Mouse (Mus musculus): ENCODE results near the gene Acaa1a. TPM values are rescaled to one million over a fixed set of nuclear protein-coding genes. Genes with fewer than 3 reads are reported as not detected.
A peak's percentile ranks its signal among the peaks of the same experiment; 100 is the strongest.

The Acaa1a gene
- polyA plus RNA-seq (2012; rRNA removed), result 13.7 and 15.6 TPM in 2 replicates

DNA sequence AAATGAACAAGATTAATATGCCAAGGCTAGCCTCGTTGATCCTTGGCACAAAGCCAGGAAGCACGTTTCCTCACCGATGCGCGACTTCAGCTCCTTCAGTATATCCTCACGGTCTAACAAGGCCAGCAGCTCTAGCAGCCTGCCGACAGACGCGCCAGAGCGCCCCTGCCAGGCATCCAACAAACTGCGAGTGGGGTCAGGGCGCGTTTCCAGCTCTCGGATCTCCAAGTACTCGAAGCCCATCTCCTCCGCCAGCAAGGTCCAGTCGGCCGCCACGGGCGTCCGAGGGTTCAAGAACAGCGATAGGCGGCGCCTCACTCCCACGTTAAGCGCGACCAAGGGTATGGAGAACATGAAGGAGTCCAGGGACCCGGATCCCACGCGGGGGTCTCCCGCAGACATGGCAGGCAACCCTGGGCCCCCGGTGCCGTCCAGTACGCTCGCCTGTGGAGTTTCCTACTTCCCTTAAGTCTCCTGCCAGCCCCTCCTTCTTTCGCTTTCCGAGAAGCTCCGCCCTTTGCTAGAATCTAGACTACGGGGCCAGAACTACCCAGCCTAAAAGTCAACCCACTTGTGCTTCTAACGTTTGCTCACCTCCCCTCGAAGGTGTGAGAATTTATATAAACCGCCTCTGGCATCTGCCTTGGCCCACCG, at the start of gene Acaa1a:
Acaa1a (plus strand) TSS at position 119 of the 654 bp plus-strand sequence.
- Histone ChIP-seq H3K27ac (ENCODE audit: control insufficient read depth, insufficient read depth, low read depth, low read length) (peak within 1 kb of the TSS; percentile 94), H3K4me3 (ENCODE audit: control insufficient read depth, low read depth, low read length) (peak within 1 kb of the TSS; percentile 94), H3K4me1 (ENCODE audit: control insufficient read depth, insufficient read depth, low read length) (peaks cover 21% of the 10 kb centered on the region), H3K36me3 (ENCODE audit: control insufficient read depth, insufficient read depth, low read length) (no peaks in the 10 kb centered on the region; the same call in 1 of the 2 replicates), H3K27me3 (ENCODE audit: control insufficient read depth, insufficient read depth, low read length) (no peaks in the 10 kb centered on the region)
- TF ChIP-seq CTCF (IDR thresholded peaks at IDR 0.05; ENCODE audit: control insufficient read depth, insufficient read depth, insufficient replicate concordance, low read depth, low read length) (no peak), POLR2A (IDR thresholded peaks at IDR 0.05; ENCODE audit: control insufficient read depth, low read depth, low read length) (no peak)

DNA sequence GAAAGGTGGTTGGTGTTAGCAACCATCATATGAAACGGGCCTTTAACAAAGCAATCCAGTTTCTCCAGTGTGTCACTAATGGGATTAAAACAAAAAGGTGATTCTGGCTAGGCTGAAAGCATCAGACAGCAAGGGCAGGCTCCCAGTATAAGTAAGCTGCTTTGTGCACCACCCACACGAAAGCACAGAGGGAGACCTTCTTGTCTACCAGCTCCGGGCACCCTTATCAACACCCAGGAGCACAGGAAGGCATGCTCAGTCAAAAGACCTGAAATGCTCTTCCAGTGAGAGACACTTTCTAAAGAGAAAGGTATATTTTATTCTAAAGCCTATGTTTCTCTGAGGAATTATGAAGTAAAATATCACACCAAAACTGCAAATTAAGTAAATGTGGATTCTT, 48.7 kb upstream of the Acaa1a start:
- no peak for TF ChIP-seq POLR2A (IDR thresholded peaks at IDR 0.05; ENCODE audit: control insufficient read depth, low read depth, low read length)
- no peaks in the 10 kb centered on the region for H3K27me3 ChIP-seq (ENCODE audit: control insufficient read depth, insufficient read depth, low read length)
- no peak overlapping the region for H3K4me3 ChIP-seq (ENCODE audit: control insufficient read depth, low read depth, low read length)
- H3K4me1 ChIP-seq (ENCODE audit: control insufficient read depth, insufficient read depth, low read length), result no peaks in the 10 kb centered on the region
- no peak overlapping the region for H3K27ac ChIP-seq (ENCODE audit: control insufficient read depth, insufficient read depth, low read depth, low read length)
- H3K36me3 ChIP-seq (ENCODE audit: control insufficient read depth, insufficient read depth, low read length), result no peaks in the 10 kb centered on the region

DNA sequence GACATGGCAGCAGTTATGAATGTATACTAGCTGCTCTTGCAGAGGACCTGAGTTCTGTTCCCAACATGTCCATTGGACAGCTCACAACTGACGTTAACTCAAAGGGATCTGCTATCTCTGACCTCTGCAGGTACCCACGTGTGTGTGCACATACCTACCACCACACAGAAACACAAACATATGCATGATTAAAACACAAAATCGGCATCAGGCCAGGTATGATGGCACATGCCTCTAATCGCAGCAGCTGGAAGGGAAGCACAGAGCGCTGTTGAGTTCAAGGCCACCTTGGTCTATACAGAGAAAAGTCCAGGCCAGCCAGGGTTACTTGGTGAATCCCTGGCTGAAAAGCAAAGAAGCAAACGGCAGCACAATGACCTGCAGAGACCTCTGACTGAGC, 41.8 kb upstream of the Acaa1a start:
- Histone ChIP-seq H3K4me3 (ENCODE audit: control insufficient read depth, low read depth, low read length) (no peak overlapping the region), H3K27me3 (ENCODE audit: control insufficient read depth, insufficient read depth, low read length) (no peaks in the 10 kb centered on the region), H3K36me3 (ENCODE audit: control insufficient read depth, insufficient read depth, low read length) (no peaks in the 10 kb centered on the region), H3K4me1 (ENCODE audit: control insufficient read depth, insufficient read depth, low read length) (no peaks in the 10 kb centered on the region), H3K27ac (ENCODE audit: control insufficient read depth, insufficient read depth, low read depth, low read length) (no peak overlapping the region)
- TF ChIP-seq POLR2A (IDR thresholded peaks at IDR 0.05; ENCODE audit: control insufficient read depth, low read depth, low read length) (no peak), CTCF (IDR thresholded peaks at IDR 0.05; ENCODE audit: control insufficient read depth, insufficient read depth, insufficient replicate concordance, low read depth, low read length) (no peak)

DNA sequence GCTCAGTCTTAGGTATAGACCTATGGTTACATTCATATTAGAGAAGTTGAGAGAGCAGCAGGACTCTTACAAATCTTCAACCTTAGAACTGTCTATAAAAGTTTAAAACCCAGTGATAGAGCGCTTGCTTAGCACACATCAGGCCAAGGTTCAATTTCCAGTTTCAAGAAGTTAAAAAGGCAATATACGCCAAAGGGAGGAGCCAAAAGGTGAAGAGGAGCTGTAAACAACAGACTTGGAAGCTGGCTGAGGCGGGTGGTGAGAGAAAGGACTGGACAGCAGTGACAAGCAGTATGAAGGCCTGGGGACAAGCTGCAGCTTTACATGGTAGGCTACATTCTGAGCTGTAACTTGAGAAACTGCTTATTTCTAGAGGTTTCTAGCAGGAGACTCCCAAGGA, 40.9 kb upstream of the Acaa1a start:
- no peak for TF ChIP-seq CTCF (IDR thresholded peaks at IDR 0.05; ENCODE audit: control insufficient read depth, insufficient read depth, insufficient replicate concordance, low read depth, low read length)
- no peak for TF ChIP-seq POLR2A (IDR thresholded peaks at IDR 0.05; ENCODE audit: control insufficient read depth, low read depth, low read length)
- H3K4me3 ChIP-seq (ENCODE audit: control insufficient read depth, low read depth, low read length), result no peak overlapping the region
- no peaks in the 10 kb centered on the region for H3K4me1 ChIP-seq (ENCODE audit: control insufficient read depth, insufficient read depth, low read length)
- no peak overlapping the region for H3K27ac ChIP-seq (ENCODE audit: control insufficient read depth, insufficient read depth, low read depth, low read length)
- H3K36me3 ChIP-seq (ENCODE audit: control insufficient read depth, insufficient read depth, low read length), result no peaks in the 10 kb centered on the region
- H3K27me3 ChIP-seq (ENCODE audit: control insufficient read depth, insufficient read depth, low read length), result no peaks in the 10 kb centered on the region

DNA sequence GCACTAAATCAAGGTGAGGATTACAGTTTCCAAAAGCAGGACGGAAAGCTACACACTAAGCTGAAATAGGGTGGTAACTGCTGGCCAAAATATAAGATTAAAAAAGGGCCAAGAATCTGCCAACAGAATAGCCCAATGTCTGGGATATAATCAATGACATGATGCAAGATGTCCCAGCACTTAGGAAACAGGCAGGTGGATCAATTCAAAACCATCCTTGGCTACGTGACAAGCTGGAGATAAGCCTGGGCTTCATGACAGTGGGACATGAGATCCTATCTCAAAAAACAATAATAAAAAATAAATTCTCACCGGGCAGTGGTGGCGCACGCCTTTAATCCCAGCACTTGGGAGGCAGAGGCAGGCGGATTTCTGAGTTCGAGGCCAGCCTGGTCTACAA, 33.6 kb upstream of the Acaa1a start:
- H3K36me3 ChIP-seq (ENCODE audit: control insufficient read depth, insufficient read depth, low read length), result no peaks in the 10 kb centered on the region
- no peaks in the 10 kb centered on the region for H3K27me3 ChIP-seq (ENCODE audit: control insufficient read depth, insufficient read depth, low read length)
- no peak for TF ChIP-seq CTCF (IDR thresholded peaks at IDR 0.05; ENCODE audit: control insufficient read depth, insufficient read depth, insufficient replicate concordance, low read depth, low read length)
- no peak for TF ChIP-seq POLR2A (IDR thresholded peaks at IDR 0.05; ENCODE audit: control insufficient read depth, low read depth, low read length)
- H3K4me1 ChIP-seq (ENCODE audit: control insufficient read depth, insufficient read depth, low read length), result no peaks in the 10 kb centered on the region
- no peak overlapping the region for H3K27ac ChIP-seq (ENCODE audit: control insufficient read depth, insufficient read depth, low read depth, low read length)
- H3K4me3 ChIP-seq (ENCODE audit: control insufficient read depth, low read depth, low read length), result no peak overlapping the region

DNA sequence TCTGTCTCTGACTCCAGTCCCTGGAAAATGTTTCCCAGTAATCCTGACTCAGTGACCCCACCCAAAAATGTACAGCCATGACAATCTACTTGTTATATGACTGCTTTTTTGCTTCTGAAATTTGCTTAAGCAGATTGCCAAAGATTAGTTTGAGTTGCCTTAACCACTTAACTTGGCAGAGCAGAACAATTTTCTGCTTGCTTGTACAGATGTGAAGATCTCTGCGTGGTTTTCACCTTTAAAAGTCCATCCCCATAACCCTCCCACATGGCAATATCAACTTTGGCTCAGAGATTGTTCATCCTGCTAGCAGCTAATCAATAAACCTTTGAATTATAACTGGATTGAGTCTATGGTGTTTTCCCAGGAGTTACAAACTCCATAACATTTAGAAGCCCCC, 30.4 kb upstream of the Acaa1a start:
- Histone ChIP-seq H3K4me3 (ENCODE audit: control insufficient read depth, low read depth, low read length) (no peak overlapping the region), H3K36me3 (ENCODE audit: control insufficient read depth, insufficient read depth, low read length) (no peaks in the 10 kb centered on the region), H3K27me3 (ENCODE audit: control insufficient read depth, insufficient read depth, low read length) (no peaks in the 10 kb centered on the region), H3K27ac (ENCODE audit: control insufficient read depth, insufficient read depth, low read depth, low read length) (no peak overlapping the region), H3K4me1 (ENCODE audit: control insufficient read depth, insufficient read depth, low read length) (no peaks in the 10 kb centered on the region)
- TF ChIP-seq POLR2A (IDR thresholded peaks at IDR 0.05; ENCODE audit: control insufficient read depth, low read depth, low read length) (no peak), CTCF (IDR thresholded peaks at IDR 0.05; ENCODE audit: control insufficient read depth, insufficient read depth, insufficient replicate concordance, low read depth, low read length) (no peak)

DNA sequence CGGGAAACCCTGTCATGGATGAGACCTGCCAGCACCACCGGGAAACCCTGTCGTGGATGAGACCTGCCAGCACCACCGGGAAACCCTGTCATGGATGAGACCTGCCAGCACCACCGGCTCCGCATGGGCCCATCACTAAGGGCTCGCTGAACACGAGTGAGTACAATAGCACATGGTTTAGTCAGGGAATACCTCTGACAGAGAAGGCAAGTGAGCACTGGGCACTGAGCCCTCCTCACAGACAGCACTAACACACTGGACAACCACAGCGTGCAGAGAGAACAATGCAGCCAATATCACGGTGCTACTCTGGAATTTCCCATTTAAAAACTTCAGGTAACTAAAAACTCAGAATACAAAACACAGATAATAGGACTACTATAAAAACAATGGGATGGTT, 26.4 kb upstream of the Acaa1a start:
- TF ChIP-seq POLR2A (IDR thresholded peaks at IDR 0.05; ENCODE audit: control insufficient read depth, low read depth, low read length), result no peak
- no peak for TF ChIP-seq CTCF (IDR thresholded peaks at IDR 0.05; ENCODE audit: control insufficient read depth, insufficient read depth, insufficient replicate concordance, low read depth, low read length)
- Histone ChIP-seq H3K4me1 (ENCODE audit: control insufficient read depth, insufficient read depth, low read length) (no peaks in the 10 kb centered on the region), H3K4me3 (ENCODE audit: control insufficient read depth, low read depth, low read length) (no peak overlapping the region), H3K27me3 (ENCODE audit: control insufficient read depth, insufficient read depth, low read length) (no peaks in the 10 kb centered on the region), H3K36me3 (ENCODE audit: control insufficient read depth, insufficient read depth, low read length) (no peaks in the 10 kb centered on the region), H3K27ac (ENCODE audit: control insufficient read depth, insufficient read depth, low read depth, low read length) (no peak overlapping the region)

DNA sequence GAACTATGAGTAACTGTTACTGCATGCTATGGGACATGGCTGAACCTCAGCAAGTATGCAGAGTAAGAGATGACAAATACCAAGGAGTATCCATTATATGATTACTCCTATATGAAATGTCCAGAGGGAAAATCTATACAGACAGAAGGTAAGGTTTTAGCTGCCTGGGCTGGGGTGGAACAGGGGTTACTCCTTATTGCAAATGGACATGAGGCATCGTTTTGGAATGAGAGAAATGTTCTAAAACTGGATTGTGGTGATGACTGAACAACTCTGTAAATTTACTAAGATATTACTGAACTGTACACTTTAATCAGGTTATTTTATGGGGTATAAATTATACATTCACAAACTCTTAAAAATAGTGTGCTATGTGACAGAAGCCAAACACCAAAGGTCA, 20.6 kb upstream of the Acaa1a start:
- Histone ChIP-seq H3K36me3 (ENCODE audit: control insufficient read depth, insufficient read depth, low read length) (no peaks in the 10 kb centered on the region), H3K4me1 (ENCODE audit: control insufficient read depth, insufficient read depth, low read length) (peaks cover 12% of the 10 kb centered on the region), H3K27ac (ENCODE audit: control insufficient read depth, insufficient read depth, low read depth, low read length) (no peak overlapping the region), H3K4me3 (ENCODE audit: control insufficient read depth, low read depth, low read length) (no peak overlapping the region), H3K27me3 (ENCODE audit: control insufficient read depth, insufficient read depth, low read length) (no peaks in the 10 kb centered on the region)
- TF ChIP-seq CTCF (IDR thresholded peaks at IDR 0.05; ENCODE audit: control insufficient read depth, insufficient read depth, insufficient replicate concordance, low read depth, low read length), result no peak
- TF ChIP-seq POLR2A (IDR thresholded peaks at IDR 0.05; ENCODE audit: control insufficient read depth, low read depth, low read length), result no peak
